Mouse (Mus musculus) CH12.LX (cell line): ENCODE measurements around the gene Pglyrp2. TPM values are rescaled to one million over a fixed set of nuclear protein-coding genes. Genes with fewer than 3 reads are reported as not detected.

Experiments
- DNase-seq: peaks from one replicate; pipeline ENCODE4 v3.0.0-alpha.2; 2013; ENCODE audit errors: extremely low read depth
- H3K27ac ChIP-seq: 2 replicates; pipeline ENCODE4 v1.5.1; 2012; ENCODE audit warnings: low read depth, mild to moderate bottlenecking, control low read depth, moderate library complexity; ENCODE audit not compliant: insufficient read depth
- H3K27me3 ChIP-seq: replicated peaks from 2 replicates; pipeline ENCODE3; 2012; ENCODE audit warnings: inconsistent platforms
- H3K36me3 ChIP-seq, 2 experiments: replicated peaks in 1 of 2; 2 replicates each; pipeline versions ENCODE3 to v1.6.1; 2012; ENCODE audit warnings: inconsistent platforms in 1 of 2, low read length in 1 of 2, mild to moderate bottlenecking in 1 of 2, mixed read lengths in 1 of 2, moderate library complexity in 1 of 2; ENCODE audit not compliant: control insufficient read depth in 1 of 2, insufficient read depth in 1 of 2
- H3K4me1 ChIP-seq, 2 experiments: 2 replicates each; pipeline ENCODE4 v1.6.1; 2012; ENCODE audit warnings: inconsistent platforms in 1 of 2, moderate library complexity in 1 of 2; ENCODE audit not compliant: insufficient read depth in 2 of 2, control insufficient read depth in 1 of 2
- H3K4me2 ChIP-seq: 2 replicates; pipeline ENCODE4 v1.6.1; 2012; ENCODE audit warnings: low read depth, mild to moderate bottlenecking, control low read depth; ENCODE audit not compliant: poor library complexity, insufficient read depth, severe bottlenecking
- H3K4me3 ChIP-seq, 3 experiments: fragments of 150-350 bp in 1 of 3; sonication (generic) in 1 of 3; replicated peaks in 1 of 3; 2 replicates each; pipeline versions ENCODE3 to v1.5.1; 2011 to 2012; ENCODE audit warnings: low read depth in 2 of 3, low read length in 2 of 3, mild to moderate bottlenecking in 2 of 3, moderate library complexity in 2 of 3, control low read depth in 1 of 3, improper control_type of control experiment in 1 of 3, inconsistent platforms in 1 of 3, mixed read lengths in 1 of 3; ENCODE audit not compliant: poor library complexity in 1 of 3
- H3K79me2 ChIP-seq: replicated peaks from 2 replicates; pipeline ENCODE4 v1.6.1; 2012; ENCODE audit warnings: mild to moderate bottlenecking, moderate library complexity; ENCODE audit not compliant: control insufficient read depth, poor library complexity, insufficient read depth, severe bottlenecking; ENCODE audit errors: extremely low read depth
- H3K9ac ChIP-seq: 2 replicates; pipeline ENCODE4 v1.6.1; 2012; ENCODE audit warnings: low read depth, mild to moderate bottlenecking, control low read depth, moderate library complexity; ENCODE audit not compliant: insufficient read depth
- H3K9me3 ChIP-seq: replicated peaks from 2 replicates; pipeline ENCODE3; 2012; ENCODE audit warnings: low read length, inconsistent platforms, mixed read lengths
- CHD1 ChIP-seq: IDR thresholded peaks from 2 replicates; pipeline ENCODE4 v1.6.1; 2012; ENCODE audit warnings: low read depth, low read length, improper control_type of control experiment, inconsistent platforms
- CTCF ChIP-seq, 2 experiments: IDR thresholded peaks in 1 of 2; conservative IDR thresholded peaks in 1 of 2; 2 replicates each; pipeline ENCODE4 v1.5.1; 2011 to 2012; ENCODE audit warnings: low read depth in 2 of 2, low read length in 2 of 2, improper control_type of control experiment in 1 of 2, inconsistent platforms in 1 of 2, mild to moderate bottlenecking in 1 of 2, moderate library complexity in 1 of 2
- E2F4 ChIP-seq: IDR thresholded peaks from 2 replicates; pipeline ENCODE4 v1.6.1; 2011; ENCODE audit warnings: low read depth, low read length, improper control_type of control experiment; ENCODE audit not compliant: insufficient replicate concordance
- EP300 ChIP-seq: IDR thresholded peaks from 2 replicates; pipeline ENCODE4 v1.6.1; 2011; ENCODE audit warnings: low read length, improper control_type of control experiment
- ETS1 ChIP-seq: conservative IDR thresholded peaks from 2 replicates; pipeline ENCODE4 v1.6.1; 2012; ENCODE audit warnings: low read depth, mild to moderate bottlenecking, inconsistent platforms, low read length, improper control_type of control experiment, moderate library complexity
- GABPA ChIP-seq: IDR thresholded peaks from 2 replicates; pipeline ENCODE4 v1.6.1; 2012; ENCODE audit warnings: low read depth, low read length, improper control_type of control experiment, inconsistent platforms; ENCODE audit not compliant: insufficient replicate concordance
- IRF4 ChIP-seq: IDR thresholded peaks from 2 replicates; pipeline ENCODE4 v1.6.1; 2014; ENCODE audit warnings: low read depth, mild to moderate bottlenecking, inconsistent platforms, low read length, improper control_type of control experiment
- JUND ChIP-seq: conservative IDR thresholded peaks from 2 replicates; pipeline ENCODE4 v1.6.1; 2011; ENCODE audit warnings: low read depth, low read length, improper control_type of control experiment
- MAFK ChIP-seq: IDR thresholded peaks from 2 replicates; pipeline ENCODE4 v1.6.1; 2011; ENCODE audit warnings: low read length, improper control_type of control experiment; ENCODE audit not compliant: insufficient replicate concordance
- MAX ChIP-seq: IDR thresholded peaks from 2 replicates; pipeline ENCODE4 v1.6.1; 2011; ENCODE audit warnings: low read length, improper control_type of control experiment
- MXI1 ChIP-seq: IDR thresholded peaks from 2 replicates; pipeline ENCODE4 v1.6.1; 2011; ENCODE audit warnings: mild to moderate bottlenecking, low read depth, low read length, improper control_type of control experiment
- MYC ChIP-seq: IDR thresholded peaks from 2 replicates; pipeline ENCODE4 v1.6.1; 2011; ENCODE audit warnings: low read depth, mild to moderate bottlenecking, improper control_type of control experiment, low read length
- NELFE ChIP-seq: IDR thresholded peaks from 2 replicates; pipeline ENCODE4 v1.6.1; 2011; ENCODE audit warnings: low read depth, low read length, improper control_type of control experiment
- POLR2AphosphoS2 ChIP-seq: IDR thresholded peaks from 2 replicates; pipeline ENCODE4 v1.6.1; 2011; ENCODE audit warnings: low read depth, low read length, improper control_type of control experiment
- RAD21 ChIP-seq: IDR thresholded peaks from 2 replicates; pipeline ENCODE4 v1.6.1; 2011; ENCODE audit warnings: low read depth, mild to moderate bottlenecking, low read length, improper control_type of control experiment, moderate library complexity
- RCOR1 ChIP-seq: conservative IDR thresholded peaks from 2 replicates; pipeline ENCODE4 v1.6.1; 2012; ENCODE audit warnings: low read depth, mild to moderate bottlenecking, inconsistent platforms, low read length, improper control_type of control experiment
- SIN3A ChIP-seq: IDR thresholded peaks from 2 replicates; pipeline ENCODE4 v1.6.1; 2012; ENCODE audit warnings: low read length, improper control_type of control experiment, inconsistent platforms
- SMC3 ChIP-seq: IDR thresholded peaks from 2 replicates; pipeline ENCODE4 v1.6.1; 2011; ENCODE audit warnings: low read depth, low read length, improper control_type of control experiment
- TCF12 ChIP-seq: IDR thresholded peaks from 2 replicates; pipeline ENCODE4 v1.6.1; 2014; ENCODE audit warnings: low read depth, mild to moderate bottlenecking, inconsistent platforms, low read length, improper control_type of control experiment
- UBTF ChIP-seq: IDR thresholded peaks from 2 replicates; pipeline ENCODE4 v1.6.1; 2012; ENCODE audit warnings: low read depth, mild to moderate bottlenecking, inconsistent platforms, low read length, improper control_type of control experiment, moderate library complexity
- USF1 ChIP-seq: IDR thresholded peaks from 2 replicates; pipeline ENCODE4 v1.6.1; 2014; ENCODE audit warnings: low read depth, mild to moderate bottlenecking, inconsistent platforms, low read length, improper control_type of control experiment
- USF2 ChIP-seq: conservative IDR thresholded peaks from 2 replicates; pipeline ENCODE4 v1.6.1; 2011; ENCODE audit warnings: low read depth, low read length, improper control_type of control experiment
- ZC3H11A ChIP-seq: IDR thresholded peaks from 2 replicates; pipeline ENCODE4 v1.6.1; 2012; ENCODE audit warnings: low read depth, mild to moderate bottlenecking, inconsistent platforms, low read length, improper control_type of control experiment
- ZKSCAN1 ChIP-seq: IDR thresholded peaks from 2 replicates; pipeline ENCODE4 v1.6.1; 2012; ENCODE audit warnings: low read depth, inconsistent platforms, low read length, improper control_type of control experiment, borderline replicate concordance
- ZMIZ1 ChIP-seq: IDR thresholded peaks from 2 replicates; pipeline ENCODE4 v1.6.1; 2012; ENCODE audit warnings: low read depth, mild to moderate bottlenecking, inconsistent platforms, low read length, improper control_type of control experiment
- ZNF384 ChIP-seq: IDR thresholded peaks from 2 replicates; pipeline ENCODE4 v1.6.1; 2012; ENCODE audit warnings: low read depth, low read length, improper control_type of control experiment, inconsistent platforms
- dilution Hi-C: fragments of 300-500 bp; cut with MboI; formaldehyde crosslinking; loops from 2 replicates; pipeline ENCODE4 v1.14.3; 2020; ENCODE audit warnings: low sequenced_read_pairs; ENCODE audit not compliant: extremely low pct_unique_long_range_greater_than_20kb, extremely low pct_ligation_motif_present
- in situ Hi-C: fragments of 300-500 bp; cut with MboI; formaldehyde crosslinking; loops from 3 replicates; pipeline ENCODE4 v1.14.3; 2019; ENCODE audit warnings: low sequenced_read_pairs, low pct_ligation_motif_present, low pct_unique_long_range_greater_than_20kb, mixed read lengths
- polyA plus RNA-seq: library from polyadenylated mRNA; unstranded; fragments of >175 nt; gene quantifications from 2 replicates; pipeline ENCODE4 v1.2.1, GENCODE M21; 2012; ENCODE audit warnings: low read depth; ENCODE audit not compliant: insufficient read length
- total RNA-seq, 2 experiments: library from RNA; depleted of rRNA; stranded (reverse); fragments of 300-350 nt in 1 of 2; fragments of >200 nt in 1 of 2; gene quantifications; 2 replicates each; pipeline ENCODE4 v1.2.3; 2012 to 2014

The Pglyrp2 gene
- total and polyA plus RNA-seq, 3 experiments = 2.0 to 5.8 (median 4.1) TPM

DNA sequence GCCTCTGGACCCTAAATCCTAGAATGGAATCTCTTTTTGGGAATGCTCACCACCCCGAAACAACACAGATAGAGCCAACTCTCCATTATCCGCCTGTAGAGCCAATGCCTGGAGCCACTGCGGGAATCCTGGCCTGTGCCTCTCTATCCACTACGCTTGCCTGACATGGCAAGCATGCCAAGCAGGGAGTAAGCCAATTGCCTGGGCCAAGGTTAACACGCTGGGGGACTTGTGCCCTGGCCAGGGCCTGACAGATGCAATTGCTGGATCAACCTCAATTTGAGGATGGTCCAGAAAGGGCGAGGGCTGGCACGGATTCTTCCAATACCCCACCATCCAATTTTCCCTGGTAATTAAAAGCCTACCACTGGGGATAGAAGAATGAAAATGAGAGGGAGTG is 41.4 kb downstream of the Pglyrp2 start:
- no peaks in the 10 kb centered on the region for H3K79me2 ChIP-seq
- TF ChIP-seq TCF12 (no peak), NELFE (no peak), RAD21 (no peak), UBTF (no peak), GABPA (no peak), E2F4 (no peak), ETS1 (no peak), CHD1 (no peak), IRF4 (no peak), EP300 (no peak), ZKSCAN1 (no peak), MXI1 (no peak), CTCF (conservative IDR thresholded peaks at IDR 0.05 in 1 of 2, IDR thresholded peaks at IDR 0.05 in 1 of 2; ENCODE audit: low read depth in 2 of 2, low read length in 2 of 2) (no peak), MAFK (no peak), JUND (no peak), ZNF384 (no peak), POLR2AphosphoS2 (no peak), ZC3H11A (no peak), ZMIZ1 (no peak), SIN3A (no peak)
- no peak overlapping the region for H3K4me3 ChIP-seq
- H3K27ac ChIP-seq = no peak overlapping the region
- H3K9me3 ChIP-seq = no peaks in the 10 kb centered on the region
- no peak overlapping the region for H3K4me2 ChIP-seq
- no peak overlapping the region for H3K9ac ChIP-seq
- dilution Hi-C loops = no loop called here
- peaks cover 3 to 11% of the 10 kb centered on the region in 2 experiments; a peak in 3 of 4 replicates for H3K4me1 ChIP-seq
- in situ Hi-C loops = no loop called here
- peaks cover 0 to 13% of the 10 kb centered on the region in 2 experiments for H3K36me3 ChIP-seq
- no peak for DNase-seq
- H3K27me3 ChIP-seq = no peaks in the 10 kb centered on the region

- Histone ChIP-seq H3K27ac (no peak overlapping the region), H3K36me3 (peaks cover 0 to 7% of the 10 kb centered on the region in 2 experiments), H3K9ac (no peak overlapping the region), H3K4me2 (no peak overlapping the region), H3K79me2 (no peaks in the 10 kb centered on the region), H3K9me3 (no peaks in the 10 kb centered on the region), H3K4me1 (no peaks in the 10 kb centered on the region), H3K4me3 (no peak overlapping the region), H3K27me3 (no peaks in the 10 kb centered on the region)
- dilution Hi-C loops = no loop called here
- DNase-seq = no peak
- no peak for TF ChIP-seq IRF4
- TF ChIP-seq ZMIZ1 = no peak
- no peak for TF ChIP-seq SMC3
- no peak for TF ChIP-seq RCOR1
- no peak for TF ChIP-seq USF1
- TF ChIP-seq MAX = no peak
- TF ChIP-seq UBTF = no peak
- no peak for TF ChIP-seq MAFK
- TF ChIP-seq ETS1 = no peak
- no peak for TF ChIP-seq MYC
- TF ChIP-seq POLR2AphosphoS2 = no peak
- no peak for TF ChIP-seq USF2
- no peak for TF ChIP-seq CTCF (conservative IDR thresholded peaks at IDR 0.05 in 1 of 2, IDR thresholded peaks at IDR 0.05 in 1 of 2; ENCODE audit: low read depth in 2 of 2, low read length in 2 of 2)
- TF ChIP-seq EP300 = no peak
- in situ Hi-C loops = no loop called here
Measured at GRCm38 (mm10) chr17:32378786-32379185, 45.2 kb downstream of the Pglyrp2 start.
